Mouse (Mus musculus) heart, postnatal 0 days (tissue): ENCODE data around the gene Slc2a3.

Source experiments
- CTCF ChIP-seq: IDR thresholded peaks from 2 replicates; pipeline ENCODE4 v1.5.1; 2016; ENCODE audit warnings: antibody characterized with exemption, control low read depth, low read depth
- EP300 ChIP-seq: IDR thresholded peaks from 2 replicates; pipeline ENCODE4 v1.6.1; 2016; ENCODE audit warnings: antibody characterized with exemption, low read depth

- TF ChIP-seq CTCF (no peak), EP300 (no peak)
Observed at GRCm38 (mm10) chr6:122764446-122765297, 36.8 kb downstream of the Slc2a3 start.
